Mouse (Mus musculus): ENCODE results near the gene Alg3.
A peak's percentile ranks its signal among the peaks of the same experiment; 100 is the strongest.

Gene Alg3

GRCm38 (mm10) chr16:20600511-20600910 lies 11.0 kb downstream of the Alg3 start:
- no peak for DNase-seq

- DNase-seq, result no peak
Observed at GRCm38 (mm10) chr16:20596687-20597441, 14.7 kb downstream of the Alg3 start.

- no peak for DNase-seq
Observed at GRCm38 (mm10) chr16:20595737-20596136, 15.8 kb downstream of the Alg3 start.

- DNase-seq, result no peak
Observed at GRCm38 (mm10) chr16:20595060-20595673, 16.4 kb downstream of the Alg3 start.

- no peak for DNase-seq
Observed at GRCm38 (mm10) chr16:20591076-20591705, 20.3 kb downstream of the Alg3 start.

GRCm38 (mm10) chr16:20590680-20591038 lies 20.9 kb downstream of the Alg3 start:
- DNase-seq, result peak; percentile 14

GRCm38 (mm10) chr16:20589939-20590679 lies 21.4 kb downstream of the Alg3 start:
- peak; percentile 36 for DNase-seq

- no peak for DNase-seq
Observed at GRCm38 (mm10) chr16:20589366-20589938, 22.1 kb downstream of the Alg3 start, which contains the start of gene Vwa5b2. TSS of gene Vwa5b2 (plus strand) at chr16:20589471.

- no peak for DNase-seq
Observed at GRCm38 (mm10) chr16:20565075-20565474, 46.5 kb downstream of the Alg3 start.

- no peak for DNase-seq
Observed at GRCm38 (mm10) chr16:20557381-20557780, 54.2 kb downstream of the Alg3 start.
